Mouse (Mus musculus) liver, adult 10 weeks (tissue): ENCODE data around the gene Tmem216. TPM values are rescaled to one million over a fixed set of nuclear protein-coding genes. Genes with fewer than 3 reads are reported as not detected.

Source experiments
- polyA plus RNA-seq: library from polyadenylated mRNA; stranded (reverse); fragments of 350-450 nt; fragmentation: Illumina TruSeq; extraction: RNeasy Lipid Tissue Mini Kit (QIAGEN cat#74804); gene quantifications from one replicate; pipeline ENCODE4 v1.2.3, GENCODE M21; 2014; ENCODE audit warnings: low read depth, low replicate concordance

Tmem216 gene
- 3.0 TPM for polyA plus RNA-seq

DNA sequence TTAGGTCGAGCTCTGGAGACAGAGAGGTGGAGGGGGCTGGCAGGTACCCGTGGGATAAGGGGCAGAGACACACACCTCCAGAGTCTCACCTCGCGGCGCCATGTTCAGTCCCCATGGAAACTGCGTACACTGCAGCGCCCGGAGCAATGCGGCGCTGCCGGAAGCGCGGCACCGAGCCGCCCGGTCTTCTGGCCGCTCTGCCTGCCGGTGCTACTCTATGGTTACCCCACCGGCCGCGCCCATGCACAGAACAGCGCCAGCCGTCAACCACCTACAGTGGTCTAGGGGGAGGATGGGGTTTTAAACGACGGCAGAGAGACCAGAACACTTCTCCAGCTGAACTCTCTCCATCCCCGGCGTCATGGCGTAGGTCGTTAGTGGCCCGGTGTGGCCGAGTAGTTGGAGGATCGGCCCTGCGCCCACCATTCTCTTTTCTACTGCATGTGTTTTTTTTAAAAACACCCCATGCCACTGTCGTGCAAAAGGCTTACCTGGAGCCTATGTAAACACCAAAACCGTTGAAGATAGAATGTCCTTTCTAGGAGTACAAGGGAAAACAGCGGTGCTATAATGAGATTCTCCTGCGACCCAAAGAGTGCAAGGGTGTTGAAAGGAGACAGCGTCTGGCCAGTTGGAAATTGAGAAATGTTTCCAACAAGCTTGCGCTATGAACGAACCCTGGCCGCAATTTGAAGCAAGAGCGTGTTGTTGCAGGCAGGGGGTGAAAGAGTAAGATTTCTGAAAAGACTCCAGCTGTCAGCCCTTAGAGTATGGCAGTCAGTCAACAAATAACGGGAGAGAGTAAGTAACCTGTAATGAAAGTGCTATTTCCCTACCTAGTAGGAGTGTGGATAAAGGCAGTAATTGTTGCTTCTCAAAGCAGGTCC lies at the start of gene Tmem216:
Gene Tmem216, minus strand, starts transcription at position 615 of the 887 bp plus-strand sequence.

DNA sequence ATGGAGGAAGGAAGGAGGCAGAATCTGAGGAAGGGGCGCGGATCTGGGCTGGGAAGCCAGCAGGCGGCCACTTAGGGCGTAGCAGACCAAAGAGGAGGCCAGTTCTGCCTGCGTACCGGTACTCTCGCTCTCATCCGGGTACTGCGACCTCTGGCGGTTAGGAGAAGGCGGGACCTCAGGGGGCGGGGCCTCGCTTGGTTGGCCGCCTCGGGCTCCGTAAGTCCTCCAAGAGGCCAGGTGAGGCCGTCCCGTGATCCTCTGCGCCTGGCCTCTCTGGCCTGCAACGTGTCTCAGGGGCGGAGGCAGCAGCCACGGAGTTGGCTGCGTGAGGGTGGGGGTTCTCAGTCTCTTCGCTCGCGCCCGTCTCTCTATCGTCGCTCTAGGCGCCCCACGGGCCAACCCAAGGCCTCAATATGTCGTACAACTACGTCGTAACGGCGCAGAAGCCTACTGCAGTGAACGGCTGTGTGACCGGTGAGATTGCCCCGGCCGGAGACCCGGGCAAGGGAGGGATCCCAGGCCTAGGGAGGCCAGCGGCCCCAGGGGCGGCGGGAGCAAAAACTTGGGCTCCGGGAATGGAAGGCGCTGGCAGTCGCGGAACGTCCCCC lies 49.4 kb upstream of the Tmem216 start, which contains the start of the genes Ddb1 and Tkfc:
Gene Ddb1, plus strand, starts transcription at position 35 of the 608 bp plus-strand sequence.
Gene Tkfc, minus strand, starts transcription at position 362 of the 608 bp plus-strand sequence.

DNA sequence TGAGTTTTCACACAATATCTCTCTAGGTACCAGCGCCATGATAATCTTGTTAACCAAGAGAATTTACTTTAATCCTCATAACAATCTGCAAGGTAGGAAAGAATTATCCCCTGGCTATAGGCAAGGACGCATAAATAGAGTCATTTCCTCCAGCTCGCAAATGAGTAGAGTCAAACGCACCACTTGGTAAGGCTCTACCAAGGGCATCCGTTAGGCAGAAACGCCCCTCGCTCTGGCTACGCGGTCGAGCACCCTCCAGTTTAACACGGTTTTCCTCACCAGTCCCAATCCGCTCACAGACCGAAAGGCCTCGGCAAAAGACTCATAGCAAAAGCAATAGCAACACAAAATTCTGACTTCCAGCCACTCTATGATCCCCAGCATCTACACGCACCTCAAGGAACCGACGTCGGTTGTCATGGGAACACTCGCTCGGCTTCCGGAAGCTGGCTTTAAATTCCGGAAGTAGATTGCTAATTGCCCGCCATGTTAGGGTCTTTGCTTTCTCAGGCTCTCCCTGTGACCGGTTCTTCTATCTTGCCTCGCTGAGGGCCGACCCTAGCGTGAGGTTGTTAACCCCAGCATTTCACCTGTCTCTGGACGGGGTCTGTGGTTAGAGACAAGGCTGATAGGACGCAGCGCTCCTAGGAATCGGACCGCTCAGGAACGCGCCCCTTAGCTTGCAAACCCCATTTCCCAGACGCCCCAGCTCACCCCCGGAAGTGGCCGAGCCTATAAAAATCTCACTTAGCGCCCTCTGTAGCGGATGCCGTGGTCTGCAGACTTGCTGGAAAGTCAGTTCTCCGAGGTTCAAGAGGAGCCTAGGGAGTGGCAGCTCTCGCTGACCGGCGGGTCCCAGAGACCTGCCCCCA lies 20.9 kb upstream of the Tmem216 start, which contains the start of the genes Cyb561a3 and Tmem138:
Gene Cyb561a3, plus strand, starts transcription at position 483 of the 872 bp plus-strand sequence.
Gene Tmem138, minus strand, starts transcription at position 673 of the 872 bp plus-strand sequence.

DNA sequence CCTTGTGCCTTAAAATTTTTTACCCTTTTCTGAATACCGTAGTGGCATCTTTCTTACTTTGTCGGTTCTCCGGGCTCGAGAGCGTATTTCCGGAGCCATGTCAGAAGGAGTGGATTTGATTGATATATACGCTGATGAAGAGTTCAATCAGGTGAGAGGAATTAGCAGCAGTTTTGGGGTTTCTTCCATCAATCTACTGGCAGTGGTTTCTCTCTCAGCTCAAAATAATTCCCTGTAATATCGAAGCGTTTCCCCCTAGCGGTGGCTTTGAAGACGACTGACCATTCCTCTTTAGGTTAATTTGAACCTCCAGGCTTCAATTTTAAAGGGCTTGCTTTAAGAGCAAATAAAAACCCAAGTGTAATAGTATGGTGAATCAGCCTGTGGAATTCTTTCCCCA lies 30.1 kb downstream of the Tmem216 start, which contains the start of gene Sdhaf2:
Gene Sdhaf2, minus strand, starts transcription at position 233 of the 400 bp plus-strand sequence.

DNA sequence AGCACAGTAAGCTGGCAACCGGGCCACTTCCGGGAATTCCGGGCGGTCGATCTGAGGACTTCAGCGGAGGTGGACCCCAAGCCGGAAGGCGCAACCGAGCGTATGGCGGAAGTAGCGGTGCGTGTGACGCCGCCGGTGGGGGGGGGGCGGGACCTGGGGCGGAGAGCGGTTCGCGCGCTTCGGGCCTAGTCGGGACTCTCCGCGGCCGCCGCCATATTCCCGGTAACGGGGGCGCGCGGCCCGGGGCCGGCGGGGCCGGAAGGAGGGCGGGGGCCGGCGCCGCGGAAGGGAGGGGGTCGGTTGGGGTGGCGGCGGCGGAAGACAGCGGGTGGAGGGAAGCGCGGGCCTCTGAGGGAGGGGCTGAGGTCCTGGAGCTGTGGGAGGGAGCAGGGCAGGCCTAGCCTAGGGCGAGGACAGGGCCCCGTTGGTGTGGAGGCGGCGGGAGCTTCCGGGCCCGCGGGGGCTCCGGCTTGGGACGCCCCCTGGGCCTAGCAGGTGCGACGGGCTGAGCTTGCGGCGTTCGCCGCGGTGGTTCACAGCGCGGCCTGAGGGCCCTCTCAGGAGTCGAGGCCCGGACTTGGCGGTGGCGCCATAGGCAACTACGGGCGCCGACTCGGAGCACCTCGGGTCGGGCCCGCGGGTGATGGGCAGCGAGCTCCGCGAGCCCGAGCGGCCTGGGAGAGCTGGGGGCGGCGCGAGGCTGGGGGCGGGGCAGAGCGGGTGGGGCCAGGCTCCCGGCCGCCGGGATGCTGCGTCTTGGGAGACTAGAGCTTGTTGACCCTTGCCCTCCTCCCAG lies 30.7 kb downstream of the Tmem216 start, which contains the start of gene Cpsf7:
Gene Cpsf7, plus strand, starts transcription at position 161 of the 796 bp plus-strand sequence.

Other genes starting within 250 kb of the Tmem216 start
- gene Syt7, start 167.1 kb downstream of the Tmem216 start, polyA plus RNA-seq, result 0.29 TPM
- gene Lrrc10b, start 98.8 kb downstream of the Tmem216 start, polyA plus RNA-seq, result not detected
- gene Ppp1r32, start 73.3 kb downstream of the Tmem216 start, polyA plus RNA-seq, result not detected
- gene Cpsf7, start 31.0 kb downstream of the Tmem216 start, polyA plus RNA-seq, result 28.6 TPM
- gene Sdhaf2, start 30.1 kb downstream of the Tmem216 start, polyA plus RNA-seq, result 49.8 TPM
- gene Cyb561a3, start 20.9 kb upstream of the Tmem216 start, polyA plus RNA-seq, result 3.5 TPM
- gene Tmem138, start 21.1 kb upstream of the Tmem216 start, polyA plus RNA-seq, result 2.8 TPM
- 37.0 TPM for gene Ddb1, start 49.1 kb upstream of the Tmem216 start, polyA plus RNA-seq
- gene Tkfc, start 49.4 kb upstream of the Tmem216 start, polyA plus RNA-seq, result 18.9 TPM
- gene Vwce, start 78.0 kb upstream of the Tmem216 start, polyA plus RNA-seq, result 4.2 TPM
- not detected for gene Pga5, start 121.8 kb upstream of the Tmem216 start, polyA plus RNA-seq
- 1.7 TPM for gene Vps37c, start 132.5 kb upstream of the Tmem216 start, polyA plus RNA-seq
- not detected for gene Cd5, start 182.8 kb upstream of the Tmem216 start, polyA plus RNA-seq